Mouse (Mus musculus): ENCODE results near the gene Acvrl1. TPM values are rescaled to one million over a fixed set of nuclear protein-coding genes. Genes with fewer than 3 reads are reported as not detected.
A peak's percentile ranks its signal among the peaks of the same experiment; 100 is the strongest.

Acvrl1 gene
- polyA plus RNA-seq, 1 experiment from 2014 or later = 11.3 TPM

- no peak overlapping the region for H3K4me2 ChIP-seq (replicated peaks)
- H3K4me3 ChIP-seq = no peak overlapping the region
- H3K4me1 ChIP-seq = peaks cover 48% of the 10 kb centered on the region
- no peak for ATAC-seq (ENCODE audit: insufficient number of reproducible peaks, insufficient read depth, low FRiP score, low TSS enrichment)
- H3K27ac ChIP-seq = no peak overlapping the region
- H3K36me3 ChIP-seq = no peaks in the 10 kb centered on the region
- H3K27me3 ChIP-seq = peaks cover 30% of the 10 kb centered on the region
- WGBS = 68% methylated on average over 6 of the region's 6 CpGs
- H3K9me3 ChIP-seq = no peaks in the 10 kb centered on the region
- H3K9ac ChIP-seq = no peak overlapping the region
Measured at GRCm38 (mm10) chr15:101132761-101133160, 4.4 kb downstream of the Acvrl1 start.

GRCm38 (mm10) chr15:101133993-101134704 is 5.8 kb downstream of the Acvrl1 start:
- no peak overlapping the region for H3K9ac ChIP-seq
- H3K4me1 ChIP-seq = peaks cover 39% of the 10 kb centered on the region
- ATAC-seq (ENCODE audit: insufficient number of reproducible peaks, insufficient read depth, low FRiP score, low TSS enrichment) = no peak
- no peaks in the 10 kb centered on the region for H3K36me3 ChIP-seq
- H3K27ac ChIP-seq = peak overlapping the region; percentile 74
- H3K4me2 ChIP-seq (replicated peaks) = peak overlapping the region; percentile 36
- H3K4me3 ChIP-seq = peak overlapping the region; percentile 11
- peaks cover 16% of the 10 kb centered on the region for H3K27me3 ChIP-seq
- H3K9me3 ChIP-seq = no peaks in the 10 kb centered on the region
- WGBS = 13% methylated on average over 15 of the region's 15 CpGs

GRCm38 (mm10) chr15:101135405-101135804 is 7.1 kb downstream of the Acvrl1 start:
- Histone ChIP-seq H3K4me2 (replicated peaks) (peak overlapping the region; percentile 36), H3K27me3 (0 out of 2 replicates have a peak, but pooled peaks cover 5% of the 10 kb centered on the region), H3K27ac (0 out of 2 replicates have a peak overlapping the region, but pooled peaks have one; percentile 74), H3K4me1 (peaks cover 52% of the 10 kb centered on the region), H3K9me3 (no peaks in the 10 kb centered on the region), H3K4me3 (peak overlapping the region; percentile 11), H3K36me3 (no peaks in the 10 kb centered on the region), H3K9ac (no peak overlapping the region)
- no peak for ATAC-seq (ENCODE audit: insufficient number of reproducible peaks, insufficient read depth, low FRiP score, low TSS enrichment)
- WGBS = 64% methylated on average over 8 of the region's 8 CpGs

GRCm38 (mm10) chr15:101137455-101137854 is 9.1 kb downstream of the Acvrl1 start:
- WGBS = 77% methylated on average over 11 of the region's 11 CpGs
- H3K36me3 ChIP-seq = no peaks in the 10 kb centered on the region
- H3K27me3 ChIP-seq = no peaks in the 10 kb centered on the region
- no peak for ATAC-seq (ENCODE audit: insufficient number of reproducible peaks, insufficient read depth, low FRiP score, low TSS enrichment)
- H3K4me1 ChIP-seq = peaks cover 51% of the 10 kb centered on the region
- H3K4me2 ChIP-seq (replicated peaks) = no peak overlapping the region
- no peak overlapping the region for H3K27ac ChIP-seq
- no peak overlapping the region for H3K4me3 ChIP-seq
- H3K9ac ChIP-seq = no peak overlapping the region
- no peaks in the 10 kb centered on the region for H3K9me3 ChIP-seq

GRCm38 (mm10) chr15:101138675-101139074 is 10.4 kb downstream of the Acvrl1 start:
- WGBS = 86% methylated on average over 3 of the region's 3 CpGs
- no peak for ATAC-seq (ENCODE audit: insufficient number of reproducible peaks, insufficient read depth, low FRiP score, low TSS enrichment)
- Histone ChIP-seq H3K27ac (no peak overlapping the region), H3K36me3 (no peaks in the 10 kb centered on the region), H3K9me3 (no peaks in the 10 kb centered on the region), H3K4me1 (peaks cover 56% of the 10 kb centered on the region), H3K4me3 (no peak overlapping the region), H3K27me3 (no peaks in the 10 kb centered on the region), H3K9ac (no peak overlapping the region), H3K4me2 (replicated peaks) (no peak overlapping the region)

- H3K4me2 ChIP-seq (replicated peaks) = 0 out of 2 replicates have a peak overlapping the region, but pooled peaks have one; percentile 5
- no peak overlapping the region for H3K4me3 ChIP-seq
- H3K36me3 ChIP-seq = no peaks in the 10 kb centered on the region
- no peak for ATAC-seq (ENCODE audit: insufficient number of reproducible peaks, insufficient read depth, low FRiP score, low TSS enrichment)
- H3K4me1 ChIP-seq = peaks cover 57% of the 10 kb centered on the region
- no peaks in the 10 kb centered on the region for H3K9me3 ChIP-seq
- WGBS = 13% methylated on average over 12 of the region's 12 CpGs
- H3K27ac ChIP-seq = peak overlapping the region; percentile 71; the same call in 1 of the 2 replicates
- no peaks in the 10 kb centered on the region for H3K27me3 ChIP-seq
- peak overlapping the region; percentile 20; the same call in 1 of the 2 replicates for H3K9ac ChIP-seq
Measured at GRCm38 (mm10) chr15:101139885-101140284, 11.6 kb downstream of the Acvrl1 start.

GRCm38 (mm10) chr15:101140587-101140986 is 12.3 kb downstream of the Acvrl1 start:
- H3K36me3 ChIP-seq = no peaks in the 10 kb centered on the region
- H3K4me1 ChIP-seq = peaks cover 56% of the 10 kb centered on the region
- H3K27ac ChIP-seq = peak overlapping the region; percentile 71
- H3K4me3 ChIP-seq = no peak overlapping the region
- no peak overlapping the region for H3K9ac ChIP-seq
- peak overlapping the region; percentile 19; the same call in 1 of the 2 replicates for H3K4me2 ChIP-seq (replicated peaks)
- WGBS = 44% methylated on average over 6 of the region's 6 CpGs
- H3K27me3 ChIP-seq = no peaks in the 10 kb centered on the region
- ATAC-seq (ENCODE audit: insufficient number of reproducible peaks, insufficient read depth, low FRiP score, low TSS enrichment) = no peak
- H3K9me3 ChIP-seq = no peaks in the 10 kb centered on the region

GRCm38 (mm10) chr15:101141061-101141541 is 12.8 kb downstream of the Acvrl1 start:
- Histone ChIP-seq H3K9me3 (no peaks in the 10 kb centered on the region), H3K27ac (peak overlapping the region; percentile 71), H3K4me3 (no peak overlapping the region), H3K4me1 (peaks cover 59% of the 10 kb centered on the region), H3K9ac (no peak overlapping the region), H3K27me3 (no peaks in the 10 kb centered on the region), H3K4me2 (replicated peaks) (peak overlapping the region; percentile 19; the same call in 1 of the 2 replicates), H3K36me3 (no peaks in the 10 kb centered on the region)
- peak; percentile 30 for ATAC-seq (ENCODE audit: insufficient number of reproducible peaks, insufficient read depth, low FRiP score, low TSS enrichment)
- WGBS = 5% methylated on average over 10 of the region's 14 CpGs

GRCm38 (mm10) chr15:101142672-101143071 is 14.3 kb downstream of the Acvrl1 start:
- Histone ChIP-seq H3K27ac (peak overlapping the region; percentile 84), H3K27me3 (no peaks in the 10 kb centered on the region), H3K4me3 (no peak overlapping the region), H3K9me3 (no peaks in the 10 kb centered on the region), H3K9ac (no peak overlapping the region), H3K4me2 (replicated peaks) (no peak overlapping the region), H3K4me1 (peaks cover 65% of the 10 kb centered on the region), H3K36me3 (no peaks in the 10 kb centered on the region)
- no peak for ATAC-seq (ENCODE audit: insufficient number of reproducible peaks, insufficient read depth, low FRiP score, low TSS enrichment)
- WGBS = 51% methylated on average over 8 of the region's 8 CpGs

GRCm38 (mm10) chr15:101143494-101143893 is 15.2 kb downstream of the Acvrl1 start:
- Histone ChIP-seq H3K4me1 (peaks cover 70% of the 10 kb centered on the region), H3K9ac (peak overlapping the region; percentile 38; the same call in 1 of the 2 replicates), H3K27ac (peak overlapping the region; percentile 84), H3K9me3 (no peaks in the 10 kb centered on the region), H3K4me2 (replicated peaks) (peak overlapping the region; percentile 30), H3K27me3 (no peaks in the 10 kb centered on the region), H3K36me3 (no peaks in the 10 kb centered on the region), H3K4me3 (no peak overlapping the region)
- peak; percentile 42 for ATAC-seq (ENCODE audit: insufficient number of reproducible peaks, insufficient read depth, low FRiP score, low TSS enrichment)
- WGBS = 13% methylated on average over 8 of the region's 8 CpGs

GRCm38 (mm10) chr15:101144176-101144575 is 15.9 kb downstream of the Acvrl1 start:
- no peak overlapping the region for H3K9ac ChIP-seq

GRCm38 (mm10) chr15:101144779-101145178 is 16.5 kb downstream of the Acvrl1 start:
- Histone ChIP-seq H3K27ac (no peak overlapping the region), H3K9ac (no peak overlapping the region), H3K4me1 (peaks cover 62% of the 10 kb centered on the region), H3K9me3 (no peaks in the 10 kb centered on the region), H3K27me3 (no peaks in the 10 kb centered on the region), H3K4me2 (replicated peaks) (no peak overlapping the region), H3K36me3 (no peaks in the 10 kb centered on the region), H3K4me3 (no peak overlapping the region)
- 86% methylated on average over 8 of the region's 8 CpGs for WGBS
- ATAC-seq (ENCODE audit: insufficient number of reproducible peaks, insufficient read depth, low FRiP score, low TSS enrichment) = no peak

More at GRCm38 (mm10) chr15:101144176-101144575, 15.9 kb downstream of the Acvrl1 start:
- no peaks in the 10 kb centered on the region for H3K9me3 ChIP-seq
- peaks cover 68% of the 10 kb centered on the region for H3K4me1 ChIP-seq
- 78% methylated on average over 5 of the region's 5 CpGs for WGBS
- H3K4me2 ChIP-seq (replicated peaks) = no peak overlapping the region
- no peaks in the 10 kb centered on the region for H3K27me3 ChIP-seq
- ATAC-seq (ENCODE audit: insufficient number of reproducible peaks, insufficient read depth, low FRiP score, low TSS enrichment) = no peak
- no peaks in the 10 kb centered on the region for H3K36me3 ChIP-seq
- no peak overlapping the region for H3K4me3 ChIP-seq
- peak overlapping the region; percentile 84; the same call in 1 of the 2 replicates for H3K27ac ChIP-seq

Measured in embryonic facial prominence, embryonic 12.5 days (tissue).